Mouse (Mus musculus): ENCODE data around the gene Atf1. TPM values are rescaled to one million over a fixed set of nuclear protein-coding genes. Genes with fewer than 3 reads are reported as not detected.

The Atf1 gene
- polyA plus RNA-seq, 1 experiment from 2014 or later = 37.9 TPM

Other genes with a start within 250 kb of the Atf1 start
- gene Dip2b, start 189.2 kb upstream of the Atf1 start, polyA plus RNA-seq (2015; fragmentation: Nextera tagmentation; extraction: Ambion mirVana) = 11.4 and 13.7 TPM in 2 replicates
- gene Tmprss12, start 53.0 kb downstream of the Atf1 start, polyA plus RNA-seq (2015; fragmentation: Nextera tagmentation; extraction: Ambion mirVana) = not detected in 2 replicates
- 4.2 and 5.4 TPM in 2 replicates for gene Mettl7a1, start 76.3 kb downstream of the Atf1 start, polyA plus RNA-seq (2015; fragmentation: Nextera tagmentation; extraction: Ambion mirVana)
- not detected in 2 replicates for gene Mettl7a3, start 107.1 kb downstream of the Atf1 start, polyA plus RNA-seq (2015; fragmentation: Nextera tagmentation; extraction: Ambion mirVana)
- not detected in 2 replicates for gene Methig1, start 125.3 kb downstream of the Atf1 start, polyA plus RNA-seq (2015; fragmentation: Nextera tagmentation; extraction: Ambion mirVana)
- not detected in 2 replicates for gene Mettl7a2, start 125.4 kb downstream of the Atf1 start, polyA plus RNA-seq (2015; fragmentation: Nextera tagmentation; extraction: Ambion mirVana)
- not detected in 2 replicates for gene Higd1c, start 136.7 kb downstream of the Atf1 start, polyA plus RNA-seq (2015; fragmentation: Nextera tagmentation; extraction: Ambion mirVana)
- gene Gm5475, start 194.3 kb downstream of the Atf1 start, polyA plus RNA-seq (2015; fragmentation: Nextera tagmentation; extraction: Ambion mirVana) = 0.09 TPM in 1 of 2 replicates, not detected in the other
- gene Slc11a2, start 197.3 kb downstream of the Atf1 start, polyA plus RNA-seq (2015; fragmentation: Nextera tagmentation; extraction: Ambion mirVana) = 11.6 and 14.9 TPM in 2 replicates
- gene Letmd1, start 241.2 kb downstream of the Atf1 start, polyA plus RNA-seq (2015; fragmentation: Nextera tagmentation; extraction: Ambion mirVana) = 11.6 and 16.4 TPM in 2 replicates

All from heart, embryonic 15.5 days (tissue).